Mouse (Mus musculus): ENCODE results near the gene Dnajc7.
A peak's percentile ranks its signal among the peaks of the same experiment; 100 is the strongest.

Dnajc7 gene

DNA sequence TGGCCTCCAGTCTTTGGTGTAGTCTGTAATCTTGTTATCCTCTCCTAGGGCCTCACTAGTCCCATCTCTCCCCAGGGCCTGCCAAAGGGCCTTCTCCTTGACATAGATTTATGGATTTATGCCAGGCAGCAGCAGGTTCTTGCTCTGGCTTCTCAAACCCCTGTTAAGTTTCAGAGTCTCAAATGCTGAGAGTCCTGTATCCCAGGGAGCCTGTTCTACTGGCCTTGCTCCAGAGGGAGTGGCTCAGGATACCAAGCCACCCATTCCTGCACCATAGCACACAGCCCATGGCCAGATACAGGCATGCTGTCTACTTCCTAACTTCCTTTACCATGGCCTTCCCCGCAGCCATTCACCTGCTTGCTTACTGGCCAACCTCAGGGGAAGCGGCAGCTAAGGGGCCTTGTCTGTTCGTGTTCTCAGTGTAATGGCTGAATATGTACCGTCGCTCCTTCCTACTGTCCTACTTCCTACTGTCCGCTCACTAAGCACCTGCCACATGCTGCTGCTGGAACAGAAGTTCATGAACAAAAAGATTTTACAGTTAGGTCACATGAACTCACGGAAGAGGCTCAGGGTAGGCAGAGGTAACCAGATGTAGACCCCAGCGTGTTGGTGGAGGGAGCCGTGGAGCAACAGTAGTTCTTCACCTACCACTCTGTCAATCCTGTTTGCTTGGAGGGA lies 40.7 kb downstream of the Dnajc7 start:
- DNase-seq, result no peak

DNA sequence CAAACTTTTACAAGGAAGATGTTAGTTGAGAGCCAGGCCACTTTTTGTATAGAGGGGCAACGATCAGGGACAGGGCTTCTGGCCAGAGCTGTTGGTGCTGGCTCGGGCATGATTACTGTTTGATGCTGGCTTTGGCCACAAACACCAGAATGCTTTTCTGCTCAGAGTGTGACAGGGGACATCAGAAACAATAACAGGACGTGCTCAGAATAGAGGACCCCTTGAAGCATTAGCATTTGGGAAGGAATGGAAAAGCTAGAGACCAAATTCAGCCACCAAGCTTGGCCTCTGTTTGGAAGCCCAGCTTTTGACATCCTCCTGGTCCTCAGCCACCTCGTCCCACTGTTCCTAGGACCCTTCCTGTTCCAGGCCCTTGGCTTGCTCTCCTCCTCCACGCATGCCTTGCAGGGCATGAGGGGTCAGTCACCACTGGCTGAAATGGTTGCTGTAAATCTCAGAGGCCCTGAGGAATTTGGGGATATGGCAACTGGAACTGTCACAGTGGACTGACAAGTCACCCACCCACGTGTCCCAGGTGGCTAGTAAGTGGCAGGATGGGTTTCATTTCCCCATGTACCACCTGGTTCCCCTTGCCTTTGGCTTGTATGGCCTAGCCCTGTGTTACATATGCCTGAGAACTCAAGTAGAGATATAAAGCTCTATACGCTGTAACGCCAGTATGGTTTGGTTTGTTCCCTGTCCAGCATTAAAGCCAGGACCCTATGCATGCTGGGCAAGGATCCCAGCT lies 41.9 kb downstream of the Dnajc7 start:
- DNase-seq, result no peak

DNA sequence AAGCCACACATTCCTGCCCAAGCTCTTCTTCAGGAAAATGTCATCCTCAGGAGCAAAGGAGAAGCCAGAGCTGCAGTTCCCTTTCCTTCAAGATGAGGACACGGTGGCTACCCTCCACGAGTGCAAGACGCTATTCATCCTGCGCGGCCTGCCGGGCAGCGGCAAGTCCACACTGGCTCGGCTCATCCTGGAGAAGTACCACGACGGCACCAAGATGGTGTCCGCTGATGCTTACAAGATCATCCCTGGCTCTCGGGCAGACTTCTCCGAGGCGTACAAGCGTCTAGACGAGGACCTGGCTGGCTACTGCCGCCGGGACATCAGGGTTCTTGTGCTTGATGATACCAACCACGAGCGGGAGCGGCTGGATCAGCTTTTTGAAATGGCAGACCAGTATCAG lies 43.7 kb downstream of the Dnajc7 start:
- DNase-seq, result no peak

DNA sequence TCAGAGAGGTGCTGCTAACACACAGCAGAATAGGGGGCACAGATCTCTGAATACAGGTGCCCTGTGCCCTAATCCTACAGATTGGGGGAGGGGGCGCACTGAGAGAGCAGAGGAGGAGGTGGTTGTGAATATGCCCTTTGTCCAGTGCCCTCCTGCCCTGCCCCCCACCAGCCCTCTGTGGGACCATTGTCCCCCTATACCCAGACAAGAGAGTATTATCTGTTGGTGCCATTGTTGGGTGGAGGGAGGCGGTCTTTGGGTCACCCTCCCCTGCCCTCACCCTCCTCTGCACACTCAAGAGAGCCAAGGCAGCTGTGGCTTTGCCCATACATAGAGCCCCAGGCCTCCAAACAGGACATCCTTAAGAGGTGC lies 44.5 kb downstream of the Dnajc7 start:
- no peak for DNase-seq

DNA sequence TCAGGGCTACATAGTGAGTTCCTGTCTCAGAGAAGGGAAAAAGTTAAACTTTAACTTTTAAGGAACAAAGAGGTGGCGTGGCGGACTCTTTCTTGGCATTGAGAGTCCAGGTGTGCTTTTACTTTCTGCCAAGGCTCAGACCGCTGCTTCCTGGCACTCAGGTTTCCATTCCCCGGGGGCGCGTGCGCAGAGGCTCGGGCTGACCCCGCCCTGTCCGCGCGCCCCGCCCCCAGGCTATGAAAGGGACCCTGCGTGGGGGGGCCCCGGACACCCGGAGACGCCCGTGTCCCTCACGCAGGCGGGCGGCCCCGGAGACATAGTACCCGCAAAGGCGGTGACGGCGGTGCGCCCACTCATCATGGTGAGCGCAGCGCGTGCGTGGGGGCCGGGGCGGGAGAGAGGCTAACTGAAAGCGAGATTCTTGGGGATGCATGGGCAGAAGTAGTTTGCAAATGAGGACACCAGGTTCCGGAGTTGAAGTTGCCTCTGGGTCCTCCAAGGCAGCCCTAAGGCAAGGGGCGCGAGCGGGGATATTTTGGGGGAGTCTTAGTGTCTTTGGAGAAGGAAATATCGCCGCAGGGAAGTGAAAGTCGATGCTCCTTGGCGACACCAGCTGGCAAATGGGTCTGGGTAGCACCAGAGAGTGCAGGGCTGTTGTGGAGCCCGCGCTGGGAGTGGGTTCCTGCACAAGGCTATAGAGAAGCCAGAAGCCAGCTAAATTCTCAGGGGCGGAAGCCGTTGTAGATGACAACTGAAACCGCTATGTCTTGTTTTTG lies 45.1 kb downstream of the Dnajc7 start, which contains the start of gene Cnp:
Gene Cnp (plus strand): TSS at position 197 of the 776 bp plus-strand sequence.
- DNase-seq, result peak; percentile 92

DNA sequence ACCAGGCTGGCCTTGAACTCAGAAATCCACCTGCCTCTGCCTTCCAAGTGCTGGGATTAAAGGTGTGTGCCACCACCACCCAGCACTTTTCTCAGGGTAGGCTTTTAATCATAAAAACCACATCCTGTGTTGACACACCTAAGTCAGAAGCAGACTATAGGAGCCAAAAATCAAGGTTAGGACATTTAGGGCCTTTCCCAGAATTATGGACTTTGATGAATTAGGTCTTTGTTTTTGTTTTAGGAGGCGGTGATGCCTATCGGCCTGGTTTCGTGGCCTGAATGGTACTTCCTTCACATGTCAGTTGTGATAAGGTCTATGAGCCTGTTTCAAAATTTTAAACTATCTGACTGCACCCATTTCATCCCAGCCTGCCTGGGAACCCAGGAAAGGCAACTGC lies 45.8 kb downstream of the Dnajc7 start:
- no peak for DNase-seq

DNA sequence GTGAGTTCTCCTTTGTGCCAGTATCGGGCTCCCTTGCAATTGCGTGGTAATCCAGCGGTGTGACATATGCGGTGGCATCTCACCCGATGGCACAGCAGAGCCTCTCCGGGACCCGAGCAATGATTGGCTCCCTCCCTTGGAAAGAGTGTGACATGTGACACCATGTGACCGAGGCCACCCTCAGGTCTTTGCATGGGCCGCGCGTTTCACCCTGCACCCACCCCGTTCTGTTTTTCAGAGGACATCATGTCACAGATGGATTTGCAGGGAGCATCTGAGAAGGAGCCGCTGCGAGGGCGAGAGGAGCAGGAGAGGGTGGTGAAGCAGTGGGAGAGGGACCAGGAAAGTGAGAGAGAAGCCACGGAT lies 48.8 kb downstream of the Dnajc7 start:
- DNase-seq, result no peak

DNA sequence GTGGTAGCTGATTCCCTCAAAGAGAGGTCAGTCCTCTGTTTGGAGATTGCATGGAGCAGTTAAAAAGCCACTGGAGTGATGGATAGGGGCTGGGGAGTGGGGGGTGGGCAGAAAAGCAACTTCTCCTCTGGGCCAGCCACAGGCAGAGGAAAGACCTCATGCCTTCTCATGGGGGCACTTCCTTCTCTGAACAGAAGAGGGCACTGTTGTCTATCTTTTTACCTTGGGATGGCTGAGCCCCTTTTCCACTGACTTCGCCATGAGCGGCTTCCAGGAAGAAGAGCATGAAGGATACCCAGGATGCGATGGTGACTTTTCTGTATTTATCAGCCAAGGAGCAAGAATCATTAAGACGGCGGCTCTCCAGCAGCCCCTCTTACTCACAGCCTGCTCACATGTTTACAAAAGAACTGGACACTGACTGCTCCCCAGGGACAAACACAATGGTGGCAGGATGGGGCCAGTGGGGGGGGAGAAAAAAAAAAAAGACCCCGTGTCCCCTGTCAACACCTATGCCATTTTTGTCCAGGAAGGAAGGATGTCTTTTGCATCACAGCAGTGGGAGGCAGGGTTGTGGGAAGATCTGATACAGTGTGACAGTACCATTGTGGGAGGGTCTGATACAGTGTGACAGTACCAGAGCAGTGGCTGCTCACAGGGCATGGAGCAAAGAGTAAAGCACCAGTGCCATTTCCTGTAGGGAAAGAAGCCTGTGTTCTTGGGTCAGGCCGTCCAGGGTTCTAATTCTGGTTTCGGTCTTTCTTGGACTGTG lies 49.4 kb downstream of the Dnajc7 start:
- peak; percentile 84 for DNase-seq

DNA sequence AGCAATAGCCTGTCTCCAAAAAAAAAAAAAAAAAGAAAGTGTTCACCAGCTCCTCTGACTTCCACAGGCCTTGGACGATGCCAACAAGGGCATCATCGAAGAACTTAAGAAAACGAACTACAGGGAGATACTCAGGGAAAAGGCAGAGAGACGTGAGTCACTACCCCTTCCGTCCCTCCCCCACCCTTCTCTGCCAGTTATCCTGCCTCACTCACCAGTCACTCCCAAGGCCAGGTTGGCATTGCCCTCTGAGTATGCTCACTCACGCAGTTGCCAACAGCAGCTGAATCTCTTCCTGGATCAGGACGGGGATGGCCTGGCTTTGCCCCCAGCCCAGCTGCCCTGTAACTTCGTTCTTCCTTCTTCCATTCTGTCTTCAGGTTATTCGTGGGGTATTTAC lies 50.2 kb downstream of the Dnajc7 start:
- no peak for DNase-seq

DNA sequence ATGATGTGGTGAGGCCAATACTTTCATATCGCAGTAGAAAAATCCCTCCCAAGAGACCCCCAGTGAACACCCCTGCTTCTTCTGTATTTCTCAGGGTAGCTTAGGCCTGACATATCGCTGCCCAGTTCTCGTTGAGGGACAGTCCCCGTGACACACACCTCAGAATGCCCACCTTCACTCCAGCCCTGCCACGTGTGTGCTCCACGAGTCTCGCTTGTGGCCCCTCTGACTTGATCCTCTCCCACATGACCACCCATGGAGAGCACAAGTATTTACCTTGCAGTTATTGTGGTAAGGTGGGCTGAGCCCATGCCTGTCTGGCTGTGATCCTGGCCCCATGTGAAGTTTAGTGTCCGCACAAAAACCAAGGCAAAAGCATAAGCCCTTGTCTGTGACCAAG lies 51.3 kb downstream of the Dnajc7 start:
- DNase-seq, result no peak

DNA sequence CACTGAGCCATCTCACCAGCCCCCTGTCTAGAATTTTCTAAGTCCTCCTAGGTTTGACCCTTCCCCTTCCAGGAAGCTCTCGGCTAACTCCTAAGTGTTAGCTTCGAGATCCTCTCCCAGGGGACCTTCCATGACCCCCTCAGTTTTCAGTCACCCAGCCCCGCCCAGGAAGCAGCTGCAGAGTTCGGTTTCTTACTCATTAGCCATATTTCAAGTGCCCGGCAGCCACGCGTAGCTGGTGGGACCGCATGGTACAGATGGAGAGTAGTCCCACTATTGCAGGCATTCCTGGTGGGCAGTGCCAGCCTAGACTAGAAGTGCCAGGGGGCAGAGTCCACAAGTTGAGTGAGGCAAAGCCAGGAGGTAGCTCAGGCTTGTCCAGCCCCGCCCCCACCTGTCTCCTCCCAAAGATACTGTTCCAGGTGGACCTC lies 52.1 kb downstream of the Dnajc7 start:
- peak; percentile 68 for DNase-seq

DNA sequence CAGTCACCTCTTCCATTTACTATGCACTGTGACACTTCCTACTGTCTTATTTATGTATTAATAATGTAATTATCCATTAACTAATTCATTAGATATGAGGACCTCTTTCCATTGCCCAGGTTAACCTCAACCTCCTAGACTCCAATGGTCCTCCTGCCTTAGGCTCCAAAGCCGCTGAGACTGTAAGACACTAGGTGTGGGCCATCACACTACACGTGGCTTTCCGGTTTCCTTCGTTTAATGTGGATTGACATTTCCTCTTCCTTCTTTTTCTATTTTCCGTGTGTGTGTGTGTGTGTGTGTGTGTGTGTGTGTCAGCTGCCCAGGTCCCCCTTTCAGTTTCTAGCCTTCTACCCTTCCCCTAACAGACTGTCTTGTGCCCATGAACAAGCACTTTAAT lies 52.7 kb downstream of the Dnajc7 start:
- DNase-seq, result no peak

DNA sequence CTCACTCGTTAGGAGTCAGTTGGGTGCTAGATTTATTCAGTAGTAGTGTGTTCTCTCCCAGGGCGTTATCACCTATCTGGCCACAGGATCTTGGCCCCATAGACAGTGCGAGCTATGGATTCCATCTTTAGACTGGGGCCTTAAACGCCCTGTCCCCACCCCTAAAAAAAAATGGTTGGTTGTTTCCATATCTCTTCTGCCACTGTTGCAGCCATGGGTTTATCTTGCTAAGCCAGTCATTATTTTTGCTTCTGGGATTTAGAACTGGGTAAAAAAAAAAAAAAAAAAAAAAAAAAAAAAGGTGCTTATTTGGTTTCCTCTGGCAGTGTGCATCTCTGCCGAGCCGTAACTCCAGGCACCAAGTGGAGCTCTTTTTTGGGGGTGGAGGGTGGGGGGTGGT lies 55.3 kb downstream of the Dnajc7 start:
- DNase-seq, result no peak

DNA sequence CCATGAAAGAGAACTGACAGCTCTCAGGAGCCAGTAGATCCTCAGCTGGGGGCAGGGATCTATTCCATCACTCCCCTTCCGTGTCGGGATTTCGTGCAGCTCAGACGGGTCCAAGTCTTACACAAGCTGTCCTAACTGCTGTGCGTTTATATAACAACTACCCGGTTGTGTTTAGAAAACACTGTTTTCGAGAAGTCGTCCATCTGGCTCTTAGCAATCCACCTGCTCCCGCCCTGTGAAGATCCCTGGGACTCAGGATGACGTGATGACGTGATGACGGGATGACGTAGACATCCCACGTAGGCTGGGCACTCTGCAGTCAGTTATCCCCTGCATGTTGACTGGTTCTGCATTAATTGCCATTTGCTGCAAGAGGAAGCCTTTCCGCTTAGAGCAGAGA lies 55.7 kb downstream of the Dnajc7 start:
- DNase-seq, result no peak

DNA sequence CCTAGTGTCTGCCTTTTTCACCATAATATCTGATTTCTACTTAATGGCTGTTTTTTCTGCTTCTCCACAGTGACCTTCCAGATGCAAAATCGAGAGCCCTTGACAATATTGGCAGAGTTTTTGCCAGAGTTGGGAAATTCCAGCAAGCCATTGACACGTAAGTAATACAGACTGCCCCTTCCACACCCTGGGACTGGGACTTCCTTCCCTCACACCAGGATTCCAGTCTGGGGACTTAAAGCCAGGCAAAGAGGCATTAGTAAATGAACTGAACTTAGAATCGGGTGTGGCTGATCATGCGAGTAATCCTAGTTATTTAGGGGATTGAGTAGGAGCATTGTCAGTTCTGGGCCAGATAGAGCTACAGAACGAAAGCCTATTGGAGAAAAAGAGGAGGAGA lies 58.2 kb downstream of the Dnajc7 start:
- DNase-seq, result no peak

DNA sequence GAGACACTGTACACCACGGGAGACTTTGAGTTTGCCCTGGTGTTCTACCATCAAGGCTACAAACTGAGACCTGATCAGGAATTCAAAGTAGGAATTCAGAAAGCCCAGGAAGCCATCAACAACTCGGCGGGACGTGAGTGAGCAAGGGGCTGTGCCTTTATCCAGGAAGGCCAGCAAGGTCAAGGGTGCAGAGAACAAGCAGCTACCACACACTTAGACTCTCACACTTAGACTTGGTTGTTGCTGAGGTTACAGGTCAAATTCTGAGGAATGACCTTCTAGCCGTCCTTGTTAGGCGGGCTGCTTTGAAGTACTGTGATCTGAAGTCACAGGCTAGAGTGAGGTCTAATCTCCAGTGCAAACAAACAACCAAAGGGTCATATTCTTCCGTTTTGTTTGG lies 60.5 kb downstream of the Dnajc7 start:
- DNase-seq, result no peak

DNA sequence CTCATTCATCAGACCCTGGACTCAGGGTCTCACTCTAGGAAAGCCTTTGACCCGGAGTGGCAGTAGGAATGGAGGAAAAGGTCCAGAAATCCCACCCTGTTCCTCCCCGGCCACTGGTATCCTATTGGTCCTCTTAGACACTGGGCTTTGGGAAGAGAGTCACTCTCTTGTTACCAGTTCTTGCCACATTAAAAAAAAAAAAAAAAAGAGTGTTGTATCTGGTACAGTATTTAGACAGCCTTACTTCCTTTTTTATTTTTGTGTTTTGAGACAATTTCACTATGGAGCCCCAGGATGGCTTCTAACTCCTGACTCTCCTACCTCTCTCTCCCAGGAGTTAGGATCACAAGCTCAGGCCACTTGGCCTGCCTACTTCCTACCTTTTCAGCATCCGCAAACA lies 62.4 kb downstream of the Dnajc7 start:
- no peak for DNase-seq

DNA sequence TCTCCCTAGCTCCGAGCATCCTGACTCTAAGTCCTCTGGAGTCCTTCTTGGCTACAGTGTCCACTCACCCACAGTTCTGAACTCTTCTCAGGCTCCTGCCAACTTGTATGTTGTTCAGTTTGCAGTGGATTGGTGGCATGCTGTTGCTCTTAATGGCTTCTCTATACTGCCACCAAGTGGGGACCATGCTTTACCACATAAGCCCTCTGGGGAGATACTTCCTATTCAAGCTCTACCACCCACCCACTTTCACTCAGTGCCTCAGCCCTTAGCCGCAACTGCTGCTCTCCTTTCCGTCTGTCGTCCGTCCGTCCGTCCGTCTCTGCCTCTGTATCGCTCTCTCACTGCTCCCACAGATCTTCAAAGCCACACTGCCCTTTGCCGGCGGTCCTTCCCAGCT lies 64.4 kb downstream of the Dnajc7 start:
- peak; percentile 77 for DNase-seq

DNA sequence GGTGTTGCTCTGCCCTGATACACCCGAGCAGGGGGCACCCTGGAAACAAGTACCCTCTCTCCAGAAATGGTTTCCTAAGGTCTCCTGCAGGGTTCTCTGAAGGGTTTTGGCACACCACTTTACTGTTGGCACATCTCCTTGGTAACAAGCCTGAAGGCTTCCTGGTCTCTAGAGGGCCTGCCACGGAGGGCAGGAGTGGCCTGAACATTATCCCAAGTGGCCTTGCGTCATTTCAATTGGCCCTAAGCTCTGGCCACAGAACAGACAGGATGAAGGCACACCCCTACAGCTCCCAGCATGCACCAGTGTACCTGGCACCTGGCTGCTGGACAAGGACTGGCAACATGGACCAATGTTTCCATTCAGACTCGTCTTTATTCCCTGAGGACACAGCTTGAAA lies 67.1 kb downstream of the Dnajc7 start:
- no peak for DNase-seq

DNA sequence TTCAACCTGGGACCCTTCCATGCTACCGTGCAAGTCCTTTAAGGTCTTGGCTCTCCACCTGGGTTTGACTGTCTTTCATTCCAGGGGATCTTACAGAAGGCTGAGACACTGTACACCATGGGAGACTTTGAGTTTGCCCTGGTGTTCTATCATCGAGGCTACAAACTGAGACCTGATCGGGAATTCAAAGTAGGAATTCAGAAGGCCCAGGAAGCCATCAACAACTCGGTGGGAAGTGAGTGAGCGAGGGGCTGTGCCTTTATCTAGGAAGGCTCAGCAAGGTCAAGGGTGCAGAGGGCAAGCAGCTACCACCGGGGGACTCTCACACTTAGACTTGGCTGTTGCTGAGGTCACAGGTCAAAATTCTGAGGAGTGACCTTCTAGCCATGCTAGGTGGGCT lies 69.9 kb downstream of the Dnajc7 start:
- DNase-seq, result no peak

DNA sequence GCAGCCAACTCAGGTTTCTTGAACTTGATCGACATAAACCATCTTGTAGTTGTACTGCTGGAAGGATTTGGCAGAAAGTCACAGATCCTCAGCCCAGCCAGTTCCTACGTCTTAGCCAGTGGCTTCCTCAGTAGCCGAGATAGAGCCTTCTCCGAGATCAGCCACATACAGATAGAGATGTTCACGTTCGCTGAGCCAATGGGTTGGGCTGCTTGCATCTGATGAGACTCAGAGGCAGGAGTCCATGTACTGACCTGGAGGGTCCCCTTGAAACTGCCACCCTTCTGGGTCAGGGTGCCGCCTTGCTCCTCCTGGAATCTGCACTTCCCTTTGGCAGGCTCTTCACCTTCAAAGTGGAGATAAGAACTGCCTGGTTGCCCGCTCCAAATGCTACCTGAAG lies 70.5 kb downstream of the Dnajc7 start:
- DNase-seq, result no peak

DNA sequence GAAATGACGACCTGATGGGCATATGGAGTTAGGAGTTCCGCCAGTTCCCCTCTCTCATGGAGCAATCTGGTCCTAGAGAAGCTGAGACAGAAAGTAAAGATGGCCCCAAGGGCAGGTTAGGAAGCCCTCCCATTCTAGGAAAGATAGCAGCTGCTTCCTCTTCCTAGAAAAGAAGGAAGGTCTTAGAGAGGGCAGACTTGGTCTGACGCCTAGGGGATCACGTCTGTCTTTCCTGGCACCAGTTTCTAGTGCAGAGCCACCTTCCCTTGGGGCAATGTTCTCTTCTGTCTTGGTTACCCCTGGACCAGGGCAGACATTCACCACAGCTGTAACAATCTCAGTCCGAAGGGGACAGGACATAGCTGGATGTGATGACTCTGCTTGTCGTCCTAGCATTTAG lies 71.8 kb downstream of the Dnajc7 start:
- no peak for DNase-seq

DNA sequence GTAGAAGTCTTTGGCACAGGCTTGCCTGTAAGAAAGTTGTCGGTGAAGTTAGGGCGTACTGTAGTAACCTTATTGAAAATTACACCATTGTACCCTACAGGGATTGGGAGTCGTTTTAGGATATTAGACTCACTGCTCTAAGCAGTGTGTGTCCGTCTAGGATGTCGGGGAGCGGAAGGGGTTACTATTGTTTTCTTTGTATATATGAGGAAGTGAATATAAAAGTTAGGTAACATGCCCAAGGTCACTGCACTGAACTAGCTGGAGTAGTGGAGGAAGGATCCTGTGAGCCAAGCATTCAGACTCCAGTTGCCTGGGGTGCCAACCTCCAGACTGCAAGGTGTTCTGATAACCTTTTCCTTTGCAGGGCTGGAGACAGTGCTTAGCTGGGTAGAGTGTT lies 73.0 kb downstream of the Dnajc7 start:
- no peak for DNase-seq

Measured in kidney, postnatal 10 days (tissue).